Mouse (Mus musculus): ENCODE measurements around the gene Katnal1.

Gene Katnal1

GRCm38 (mm10) chr5:148929116-148929449, at the start of gene Katnal1:
TSS of gene Katnal1 (minus strand) at chr5:148929320.
- no peak for DNase-seq (ENCODE audit: low read depth, low spot score)

DNA sequence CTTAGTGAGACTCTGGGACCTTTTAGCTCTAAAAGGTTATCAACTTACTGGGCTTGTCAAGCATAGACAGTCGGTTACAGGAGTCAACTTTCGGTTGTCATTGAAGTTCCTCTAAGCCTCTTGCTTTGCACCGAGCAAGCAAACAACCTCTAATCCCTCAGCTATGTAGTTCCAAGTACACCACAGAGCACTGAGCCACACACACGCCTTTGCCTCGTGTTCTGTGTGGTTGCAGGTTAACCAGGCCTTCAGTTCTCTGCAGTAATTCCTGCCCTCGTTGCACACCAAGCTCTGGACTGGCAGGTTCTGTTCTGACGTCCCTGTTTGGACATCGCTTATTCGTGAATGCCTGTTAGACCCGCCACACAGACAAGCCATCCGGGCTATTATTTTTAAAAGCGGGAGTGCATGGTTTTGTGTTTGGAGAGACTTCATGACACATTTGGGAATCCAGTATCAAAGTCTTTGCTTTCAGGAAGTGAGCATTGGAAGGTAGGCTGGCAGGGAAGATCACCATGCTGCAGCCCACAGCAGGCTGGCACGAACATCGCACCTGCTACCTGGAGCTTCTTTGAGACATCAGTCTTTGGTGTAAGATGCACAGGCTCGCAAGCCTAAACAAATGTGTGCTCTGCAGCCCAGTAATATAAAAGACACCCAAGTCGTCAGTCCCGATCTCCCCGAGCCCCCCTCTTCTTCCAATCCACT, 49.5 kb upstream of the Katnal1 start:
- no peak for DNase-seq (ENCODE audit: low read depth, low spot score)

GRCm38 (mm10) chr5:148977698-148978457, 48.8 kb upstream of the Katnal1 start:
- DNase-seq (ENCODE audit: low read depth, low spot score): peak; percentile 43

- no peak for DNase-seq (ENCODE audit: low read depth, low spot score)
These were observed 47.8 kb upstream of the Katnal1 start for GRCm38 (mm10) chr5:148976876-148977275.

- DNase-seq (ENCODE audit: low read depth, low spot score): no peak
These were observed 45.9 kb upstream of the Katnal1 start for GRCm38 (mm10) chr5:148975035-148975434.

GRCm38 (mm10) chr5:148973019-148973668, 44.0 kb upstream of the Katnal1 start:
- no peak for DNase-seq (ENCODE audit: low read depth, low spot score)

DNA sequence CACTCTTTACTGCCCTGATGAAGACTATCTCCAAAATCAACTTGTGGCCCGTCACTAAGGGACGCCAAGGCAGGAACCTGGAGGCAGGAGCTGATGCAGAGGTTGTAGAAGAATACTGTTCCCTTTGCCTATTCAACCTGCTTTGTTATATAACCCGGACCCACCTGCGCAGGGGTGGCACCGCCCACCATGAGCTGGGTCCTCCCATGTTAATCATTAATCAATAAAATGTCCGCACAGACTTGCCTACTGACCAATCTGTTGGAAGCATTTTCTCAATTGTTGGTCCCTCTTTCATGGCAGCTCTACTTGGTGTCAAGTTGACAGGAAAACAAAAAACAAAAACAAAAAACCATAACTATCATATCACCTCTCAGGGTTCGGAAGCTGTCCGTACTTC, 43.0 kb upstream of the Katnal1 start:
- DNase-seq (ENCODE audit: low read depth, low spot score): no peak

GRCm38 (mm10) chr5:148969648-148970047, 40.5 kb upstream of the Katnal1 start:
- no peak for DNase-seq (ENCODE audit: low read depth, low spot score)

DNA sequence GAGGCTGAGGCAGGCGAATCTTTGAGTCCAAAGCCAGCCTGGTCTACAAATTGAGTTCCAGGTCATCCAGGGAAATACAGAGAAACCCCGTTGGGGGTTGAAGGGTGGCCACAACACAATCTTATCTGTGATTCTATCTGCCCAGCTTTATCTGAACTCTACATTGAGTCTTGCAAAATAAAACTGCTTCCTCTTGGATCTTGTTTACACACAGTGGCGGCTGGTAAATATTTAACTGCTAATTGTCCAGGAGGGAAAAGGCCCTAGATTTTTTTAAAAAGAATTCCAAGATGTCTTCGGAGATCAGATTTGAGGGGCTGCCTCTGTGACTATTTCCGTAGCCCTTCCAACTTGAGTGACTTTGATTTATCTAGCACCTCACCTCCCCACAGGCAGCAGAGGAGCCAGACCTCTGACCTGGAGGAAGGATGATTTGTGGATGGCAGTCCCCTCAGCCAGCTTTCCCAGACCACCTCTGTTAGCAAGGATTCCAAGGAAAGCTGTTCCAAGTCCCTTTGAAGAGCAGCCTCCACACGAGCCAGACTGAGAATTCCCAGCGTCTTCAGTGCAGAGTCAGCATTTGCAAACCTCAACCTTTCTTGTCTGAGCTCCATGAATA, 39.9 kb upstream of the Katnal1 start:
- DNase-seq (ENCODE audit: low read depth, low spot score): no peak

GRCm38 (mm10) chr5:148968179-148968578, 39.1 kb upstream of the Katnal1 start:
- no peak for DNase-seq (ENCODE audit: low read depth, low spot score)

GRCm38 (mm10) chr5:148966395-148966794, 37.3 kb upstream of the Katnal1 start:
- no peak for DNase-seq (ENCODE audit: low read depth, low spot score)

- DNase-seq (ENCODE audit: low read depth, low spot score): no peak
These were observed 36.7 kb upstream of the Katnal1 start for GRCm38 (mm10) chr5:148965691-148966333.

- DNase-seq (ENCODE audit: low read depth, low spot score): no peak
These were observed 36.0 kb upstream of the Katnal1 start for GRCm38 (mm10) chr5:148965089-148965591.

DNA sequence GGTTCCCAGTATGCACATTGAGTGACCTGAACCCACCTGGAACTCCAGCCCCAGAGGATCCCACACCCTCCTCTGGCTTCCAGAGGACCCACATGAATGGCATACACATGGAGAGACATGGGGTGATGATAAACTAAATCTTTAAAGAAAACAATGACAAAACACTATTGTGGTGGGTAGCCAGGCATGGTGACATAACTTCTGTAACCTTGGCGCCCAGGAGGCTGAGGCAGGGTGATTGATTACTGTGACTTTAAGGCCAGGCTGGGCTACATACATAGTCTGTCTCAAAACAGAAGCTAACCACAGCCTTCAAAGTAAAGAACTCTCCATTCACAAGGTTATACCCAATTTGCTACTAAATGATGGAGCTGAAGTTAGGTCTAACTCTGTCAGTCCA, 35.1 kb upstream of the Katnal1 start:
- no peak for DNase-seq (ENCODE audit: low read depth, low spot score)

- DNase-seq (ENCODE audit: low read depth, low spot score): no peak
These were observed 31.1 kb upstream of the Katnal1 start for GRCm38 (mm10) chr5:148960211-148960610.

DNA sequence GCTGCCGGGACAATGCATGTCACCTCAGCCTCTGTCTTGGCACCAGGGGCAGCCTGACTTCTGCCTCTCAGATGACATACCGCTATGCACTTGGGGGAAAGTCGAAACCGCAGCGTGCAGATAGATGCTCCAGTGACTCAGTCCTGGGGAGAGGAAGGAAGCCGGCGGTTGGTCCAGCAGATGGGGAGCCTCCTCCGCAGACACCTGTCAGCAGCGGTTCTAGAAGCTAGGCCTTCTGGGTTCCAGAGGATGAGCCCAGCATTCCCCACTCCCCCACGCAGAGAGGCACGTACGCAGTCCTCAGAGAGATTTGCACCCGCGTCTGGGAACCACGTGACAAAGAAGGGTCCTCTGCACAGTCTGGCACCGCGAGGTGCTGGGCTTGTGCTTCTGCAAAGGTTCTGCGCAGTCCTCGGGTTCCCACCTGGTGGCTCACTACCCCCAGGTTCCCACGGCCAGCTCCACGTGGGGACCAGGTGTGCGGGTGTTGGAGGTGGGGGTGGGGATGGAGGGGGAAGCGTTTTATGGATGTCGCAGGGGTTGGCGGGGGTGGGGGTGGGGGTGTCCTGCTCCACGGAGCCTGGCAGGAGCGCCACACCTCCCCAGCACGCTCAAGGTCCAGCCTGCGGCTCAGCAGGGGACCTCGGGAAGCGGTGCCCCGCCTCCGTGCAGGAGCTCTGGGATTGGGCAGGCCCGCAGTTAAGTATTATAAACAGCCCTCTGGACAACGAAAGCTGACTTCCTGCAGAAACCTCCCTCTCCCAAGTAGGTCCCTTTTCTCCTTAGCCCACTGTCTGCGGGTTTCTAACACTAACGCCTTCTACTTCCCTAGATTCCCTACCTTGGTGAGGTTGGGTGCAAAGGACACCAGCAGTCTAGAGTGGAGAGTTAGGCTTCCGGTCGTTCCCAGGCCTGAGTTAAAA, 30.2 kb upstream of the Katnal1 start:
- DNase-seq (ENCODE audit: low read depth, low spot score): no peak

DNA sequence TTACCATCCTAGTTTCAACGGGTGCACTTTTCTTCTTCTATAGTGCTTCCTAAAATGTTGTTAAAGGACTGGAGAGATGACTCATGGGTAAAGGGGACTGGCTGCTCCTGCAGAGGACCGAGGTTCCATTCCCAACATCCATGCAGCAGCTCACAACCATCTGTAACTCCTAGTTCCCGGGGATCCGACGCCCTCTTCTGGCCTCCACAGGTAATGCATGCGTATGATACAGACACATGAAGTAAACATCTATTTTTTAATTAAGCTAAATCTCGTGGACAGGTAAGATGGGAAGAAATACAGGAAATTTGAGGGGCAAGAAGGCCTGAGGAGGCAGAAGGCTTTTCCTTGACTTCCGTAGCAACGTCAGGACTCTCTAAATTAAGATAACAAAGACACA, 29.2 kb upstream of the Katnal1 start:
- DNase-seq (ENCODE audit: low read depth, low spot score): no peak

DNA sequence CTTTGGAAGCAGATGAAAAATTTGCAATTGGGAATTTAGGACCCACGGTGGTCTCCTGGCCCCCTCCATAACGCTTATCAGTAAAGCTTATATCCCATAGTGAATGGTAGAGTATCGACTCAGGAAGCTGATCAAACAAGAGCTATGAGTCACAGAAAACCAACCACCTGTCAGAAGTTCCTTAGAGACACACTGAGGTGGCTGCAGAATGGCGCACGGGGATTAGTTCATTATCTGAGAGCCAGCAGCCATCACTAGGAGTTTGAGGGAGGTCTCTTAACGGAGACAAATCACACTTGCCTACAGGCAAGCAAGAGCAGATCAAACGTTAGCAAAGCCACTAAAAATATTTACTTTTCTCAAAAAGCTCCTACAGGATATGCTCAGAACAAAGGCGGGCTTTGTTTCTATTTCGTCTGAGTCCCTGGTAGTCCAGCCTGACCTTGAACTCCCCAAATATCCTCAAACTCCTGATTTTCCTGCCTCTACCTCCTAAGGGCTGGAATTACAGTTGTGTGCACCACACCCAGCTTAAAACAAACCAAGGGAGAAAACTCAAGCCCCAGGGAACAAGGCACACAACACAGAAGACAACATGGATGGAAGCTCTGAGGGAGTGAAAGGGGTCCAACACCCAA, 27.9 kb upstream of the Katnal1 start:
- DNase-seq (ENCODE audit: low read depth, low spot score): no peak

DNA sequence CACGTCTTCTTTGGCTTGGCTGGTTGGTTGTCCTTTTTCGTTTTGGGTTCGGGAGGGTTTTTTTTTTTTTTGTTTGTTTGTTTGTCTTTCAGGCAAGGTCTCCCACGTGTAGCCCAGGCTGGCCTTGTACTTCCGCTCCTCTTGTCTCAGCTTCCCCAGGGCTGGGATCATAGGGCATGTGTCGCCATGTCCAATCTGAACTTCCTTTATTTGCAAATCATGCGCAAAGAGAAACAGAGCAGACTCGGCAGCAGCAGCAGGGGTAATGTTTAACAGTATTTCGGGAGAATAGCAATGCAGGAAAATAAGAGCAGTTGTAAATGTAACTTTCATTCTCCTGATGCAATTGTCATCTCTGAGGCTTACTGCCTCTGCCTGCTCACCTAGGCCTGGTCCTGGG, 27.0 kb upstream of the Katnal1 start:
- DNase-seq (ENCODE audit: low read depth, low spot score): no peak

- DNase-seq (ENCODE audit: low read depth, low spot score): no peak
These were observed 26.5 kb upstream of the Katnal1 start for GRCm38 (mm10) chr5:148955575-148955974.

Data from mesoderm, embryonic 11.5 days (tissue).